Mouse (Mus musculus) limb, embryonic 14.5 days (tissue): ENCODE results near the gene Glg1. TPM values are rescaled to one million over a fixed set of nuclear protein-coding genes. Genes with fewer than 3 reads are reported as not detected.
"Not testable (repeated sequence)": the region's sequence is repeated elsewhere in the genome, so short reads cannot be mapped to it uniquely, and the experiment has no call there.

Experiments used
- ATAC-seq: fragments of 200-750 bp; cut with Nextera tagmentation; 2 replicates; pipeline ENCODE4 v1.8.0; 2017; ENCODE audit warnings: low read depth, moderate number of reproducible peaks, moderate TSS enrichment; ENCODE audit not compliant: low FRiP score
- DNase-seq: peaks from one replicate; pipeline ENCODE4 v3.0.0-alpha.2; 2015; ENCODE audit warnings: low spot score
- H3K27ac ChIP-seq: fragments of 300-500 bp; sonication (generic); replicated peaks from 2 replicates; pipeline ENCODE4 v1.5.1; 2014; ENCODE audit warnings: low read depth, mild to moderate bottlenecking, low read length, moderate library complexity, mixed read lengths
- H3K27me3 ChIP-seq: fragments of 300-500 bp; sonication (generic); 2 replicates; pipeline ENCODE4 v1.6.1; 2014; ENCODE audit warnings: low read length, mixed read lengths; ENCODE audit not compliant: control insufficient read depth, insufficient read depth
- H3K36me3 ChIP-seq: fragments of 300-500 bp; sonication (generic); 2 replicates; pipeline ENCODE4 v1.6.1; 2014; ENCODE audit warnings: mild to moderate bottlenecking, low read length, moderate library complexity, mixed read lengths; ENCODE audit not compliant: control insufficient read depth, insufficient read depth
- H3K4me1 ChIP-seq: fragments of 300-500 bp; sonication (generic); 2 replicates; pipeline ENCODE4 v1.6.1; 2014; ENCODE audit warnings: antibody characterized with exemption, low read length, mixed read lengths; ENCODE audit not compliant: control insufficient read depth, insufficient read depth
- H3K4me2 ChIP-seq: fragments of 300-500 bp; sonication (generic); replicated peaks from 2 replicates; pipeline ENCODE4 v1.6.1; 2014; ENCODE audit warnings: low read depth, mild to moderate bottlenecking, low read length, moderate library complexity; ENCODE audit not compliant: severe bottlenecking
- H3K4me3 ChIP-seq: fragments of 300-500 bp; sonication (generic); replicated peaks from 2 replicates; pipeline ENCODE4 v1.5.1; 2014; ENCODE audit warnings: low read length
- H3K9ac ChIP-seq: fragments of 300-500 bp; sonication (generic); 2 replicates; pipeline ENCODE4 v1.6.1; 2014; ENCODE audit warnings: mild to moderate bottlenecking, low read depth, low read length, moderate library complexity; ENCODE audit not compliant: severe bottlenecking
- H3K9me3 ChIP-seq: fragments of 300-500 bp; sonication (generic); 2 replicates; pipeline ENCODE4 v1.6.1; 2016; ENCODE audit warnings: low read length; ENCODE audit not compliant: control insufficient read depth
- POLR2A ChIP-seq: fragments of 200-500 bp; IDR thresholded peaks from 2 replicates; pipeline ENCODE4 v1.8.0; 2012; ENCODE audit warnings: inconsistent platforms, mild to moderate bottlenecking, moderate library complexity, borderline replicate concordance; ENCODE audit not compliant: insufficient read depth, insufficient read length; ENCODE audit errors: extremely low read depth
- WGBS: fragments of 180-500 bp; shearing (Covaris S2); extraction: QIAGEN DNeasy Blood & Tissue Kit; methylation state at CpG from one replicate; pipeline ENCODE4 v1.1.7; 2014; 5-methylcytosine and 5-hydroxymethylcytosine counted together
- polyA plus RNA-seq, 2 experiments: library from polyadenylated mRNA; depleted of rRNA in 1 of 2; stranded (reverse) in 1 of 2; unstranded in 1 of 2; fragments of >200 nt; fragmentation: Nextera tagmentation in 1 of 2; extraction: Ambion mirVana in 1 of 2; gene quantifications; 2 replicates each; pipeline versions ENCODE4 v1.2.1 to v1.2.3; 2012 to 2014

Gene Glg1
- polyA plus RNA-seq, 2 experiments: 59.9 to 106 TPM

- no peak overlapping the region for H3K9ac ChIP-seq
Measured at GRCm38 (mm10) chr8:111248136-111248535, 10.9 kb downstream of the Glg1 start.

DNA sequence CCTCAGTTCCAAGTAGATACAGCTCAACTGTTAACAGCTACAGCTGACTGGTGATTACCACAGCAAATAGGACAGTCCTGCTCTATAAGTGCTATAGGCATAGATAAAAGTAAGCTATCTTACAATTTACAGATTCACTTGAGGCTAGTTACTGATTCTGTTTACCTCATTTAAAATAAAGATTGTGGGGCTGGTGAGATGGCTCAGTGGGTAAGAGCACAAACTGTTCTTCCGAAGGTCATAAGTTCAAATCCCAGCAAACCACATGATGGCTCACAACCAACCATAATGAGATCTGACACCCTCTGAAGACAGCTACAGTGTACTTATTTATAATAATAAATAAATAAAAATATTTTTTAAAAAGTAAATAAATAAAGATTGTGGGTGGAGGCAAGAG lies 12.2 kb downstream of the Glg1 start:
- 98% methylated on average over 1 of the region's 1 CpGs for WGBS
- not testable (repeated sequence) for H3K4me1 ChIP-seq, H3K9me3 ChIP-seq, H3K4me3 ChIP-seq, H3K4me2 ChIP-seq, H3K9ac ChIP-seq, H3K27ac ChIP-seq, ATAC-seq, DNase-seq, H3K27me3 ChIP-seq, H3K36me3 ChIP-seq

More at GRCm38 (mm10) chr8:111248136-111248535, 10.9 kb downstream of the Glg1 start:
- ATAC-seq (no peak), DNase-seq (no peak)
- Histone ChIP-seq H3K36me3 (no peaks in the 10 kb centered on the region), H3K27ac (no peak overlapping the region), H3K27me3 (no peaks in the 10 kb centered on the region), H3K4me2 (no peak overlapping the region), H3K9me3 (no peaks in the 10 kb centered on the region), H3K4me1 (no peaks in the 10 kb centered on the region), H3K4me3 (no peak overlapping the region)
- TF ChIP-seq POLR2A: no peak

- no peak for DNase-seq
- Histone ChIP-seq H3K9ac (no peak overlapping the region), H3K9me3 (no peaks in the 10 kb centered on the region), H3K4me3 (no peak overlapping the region), H3K27me3 (no peaks in the 10 kb centered on the region), H3K36me3 (no peaks in the 10 kb centered on the region), H3K27ac (no peak overlapping the region), H3K4me2 (no peak overlapping the region), H3K4me1 (no peaks in the 10 kb centered on the region)
- no peak for TF ChIP-seq POLR2A
- ATAC-seq: no peak
- 92% methylated on average over 4 of the region's 4 CpGs for WGBS
Measured at GRCm38 (mm10) chr8:111246287-111246830, 12.7 kb downstream of the Glg1 start.

DNA sequence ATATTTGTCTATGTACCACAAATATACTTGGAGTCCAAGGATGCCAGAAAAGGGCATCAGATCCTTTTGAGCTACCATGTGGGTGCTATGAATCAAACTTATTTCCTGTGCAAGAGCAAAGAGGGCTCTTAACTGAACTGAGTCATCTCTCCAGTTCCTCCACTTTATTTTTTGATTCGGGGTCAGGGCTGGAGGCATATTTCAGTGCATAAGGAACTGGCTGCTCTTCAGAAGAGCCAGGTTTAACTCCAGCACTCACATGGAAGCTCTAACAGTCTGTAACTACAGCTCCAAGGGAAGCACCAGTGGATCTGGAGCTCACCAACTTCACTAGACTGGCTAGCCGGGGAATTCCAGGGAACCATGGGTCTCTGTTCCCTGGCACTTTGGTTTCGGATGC lies 21.7 kb downstream of the Glg1 start:
- H3K27ac ChIP-seq: no peak overlapping the region
- DNase-seq (no peak), ATAC-seq (no peak)
- no peak overlapping the region for H3K9ac ChIP-seq
- no peaks in the 10 kb centered on the region for H3K9me3 ChIP-seq
- H3K36me3 ChIP-seq: no peaks in the 10 kb centered on the region
- H3K4me2 ChIP-seq: no peak overlapping the region
- H3K4me3 ChIP-seq: no peak overlapping the region
- WGBS: 70% methylated on average over 3 of the region's 3 CpGs
- H3K27me3 ChIP-seq: no peaks in the 10 kb centered on the region
- TF ChIP-seq POLR2A: no peak
- peaks cover 5% of the 10 kb centered on the region; the same call in 1 of the 2 replicates for H3K4me1 ChIP-seq

DNA sequence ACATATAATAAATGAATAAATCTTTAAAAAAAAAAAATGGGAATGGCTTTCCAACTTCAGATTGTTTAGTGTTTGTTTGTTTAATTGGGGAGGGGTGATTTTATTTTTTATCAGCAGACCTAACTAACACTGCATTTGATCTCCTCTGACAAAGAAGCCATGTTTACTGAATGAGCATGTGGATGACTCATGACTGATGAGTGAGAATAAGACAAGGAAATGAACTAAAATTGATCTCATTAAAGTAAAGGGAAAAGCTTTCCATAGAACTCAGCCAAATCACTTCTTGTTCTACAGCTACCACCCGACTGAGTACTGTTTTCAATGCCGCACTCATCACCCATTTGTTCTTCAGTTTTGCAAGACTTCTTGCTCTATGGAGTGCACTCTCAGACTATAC lies 25.3 kb downstream of the Glg1 start:
- Histone ChIP-seq H3K27ac (no peak overlapping the region), H3K4me2 (no peak overlapping the region), H3K36me3 (no peaks in the 10 kb centered on the region), H3K4me3 (no peak overlapping the region), H3K4me1 (peaks cover 5% of the 10 kb centered on the region; the same call in 1 of the 2 replicates), H3K9ac (no peak overlapping the region), H3K9me3 (no peaks in the 10 kb centered on the region), H3K27me3 (no peaks in the 10 kb centered on the region)
- no peak for TF ChIP-seq POLR2A
- 93% methylated on average over 2 of the region's 2 CpGs for WGBS
- ATAC-seq (no peak), DNase-seq (no peak)

GRCm38 (mm10) chr8:111224153-111224552 lies 34.9 kb downstream of the Glg1 start:
- ATAC-seq (no peak), DNase-seq (no peak)
- no peaks in the 10 kb centered on the region for H3K27me3 ChIP-seq
- no peaks in the 10 kb centered on the region for H3K9me3 ChIP-seq
- no peaks in the 10 kb centered on the region for H3K4me1 ChIP-seq
- H3K9ac ChIP-seq: no peak overlapping the region
- no peak overlapping the region for H3K4me3 ChIP-seq
- WGBS: 44% methylated on average over 5 of the region's 5 CpGs
- TF ChIP-seq POLR2A: no peak
- H3K27ac ChIP-seq: no peak overlapping the region
- H3K36me3 ChIP-seq: no peaks in the 10 kb centered on the region
- no peak overlapping the region for H3K4me2 ChIP-seq
